Mouse (Mus musculus) NIH3T3 (cell line): ENCODE data around the gene Amd1.

Experiments
- DNase-seq: peaks from one replicate; pipeline ENCODE4 v3.0.0-alpha.2; 2012; ENCODE audit warnings: low read depth

The Amd1 gene

DNA sequence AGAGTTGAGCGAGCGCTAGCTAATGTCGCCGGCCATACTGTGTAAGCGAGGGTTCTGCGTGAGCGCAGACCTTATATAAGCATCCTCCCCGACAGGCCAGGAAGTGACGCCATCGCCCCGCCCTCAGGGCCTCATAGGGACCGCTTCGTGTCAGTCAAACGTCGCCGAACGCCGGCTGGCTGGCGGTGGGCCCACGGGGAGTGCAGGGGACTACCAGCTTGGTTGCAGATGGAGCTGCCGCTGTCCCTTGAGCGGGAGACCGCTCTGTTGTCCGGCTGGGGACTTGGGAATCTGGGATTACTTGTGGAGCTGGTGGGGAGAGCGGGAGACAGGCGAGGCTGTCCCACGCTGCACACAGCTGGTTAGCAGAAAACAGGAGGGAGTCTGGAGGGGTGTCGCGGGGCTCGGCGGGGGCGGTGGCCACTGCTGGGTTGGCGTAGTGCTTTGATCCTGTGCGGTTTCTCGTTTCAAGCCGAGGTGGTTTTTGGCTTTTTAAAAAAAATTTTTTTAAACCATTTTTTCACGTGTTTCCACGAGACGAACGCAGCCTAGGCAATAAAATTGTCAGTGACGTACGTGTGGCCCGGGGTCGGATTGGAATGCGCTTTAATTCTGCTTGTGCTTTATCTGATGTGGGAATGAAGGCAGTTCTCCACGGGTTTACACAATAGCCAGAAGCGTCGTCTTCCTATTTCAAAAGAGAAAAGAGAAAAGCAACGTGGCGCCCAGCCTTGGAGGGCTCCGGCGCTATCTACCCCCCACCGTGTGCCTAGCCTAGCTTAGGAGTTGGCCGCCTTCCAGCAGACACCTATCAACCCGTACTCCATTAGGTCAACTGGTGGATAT lies at the start of gene Amd1:
Gene Amd1, minus strand, starts transcription at position 47 of the 846 bp plus-strand sequence.
- DNase-seq: peak; percentile 100

DNA sequence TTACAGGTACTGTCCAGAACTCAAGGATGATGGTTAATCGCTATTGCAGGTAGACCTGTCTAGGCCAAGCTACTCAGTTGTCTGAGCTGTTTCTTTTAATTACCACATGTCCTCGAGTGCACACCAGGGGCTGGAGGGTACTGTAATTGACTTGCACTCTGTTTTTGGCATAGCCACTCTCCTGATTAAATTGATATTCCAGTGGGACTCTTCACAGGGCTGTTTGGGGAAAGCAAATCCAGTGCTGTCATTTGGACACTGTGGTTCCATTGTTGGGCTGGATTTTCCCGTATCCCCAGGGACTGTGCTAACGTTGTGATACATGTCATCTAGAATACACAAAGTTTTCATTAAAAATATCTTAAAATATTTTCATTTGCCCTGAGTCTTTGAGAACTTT lies 49.2 kb upstream of the Amd1 start:
- no peak for DNase-seq

DNA sequence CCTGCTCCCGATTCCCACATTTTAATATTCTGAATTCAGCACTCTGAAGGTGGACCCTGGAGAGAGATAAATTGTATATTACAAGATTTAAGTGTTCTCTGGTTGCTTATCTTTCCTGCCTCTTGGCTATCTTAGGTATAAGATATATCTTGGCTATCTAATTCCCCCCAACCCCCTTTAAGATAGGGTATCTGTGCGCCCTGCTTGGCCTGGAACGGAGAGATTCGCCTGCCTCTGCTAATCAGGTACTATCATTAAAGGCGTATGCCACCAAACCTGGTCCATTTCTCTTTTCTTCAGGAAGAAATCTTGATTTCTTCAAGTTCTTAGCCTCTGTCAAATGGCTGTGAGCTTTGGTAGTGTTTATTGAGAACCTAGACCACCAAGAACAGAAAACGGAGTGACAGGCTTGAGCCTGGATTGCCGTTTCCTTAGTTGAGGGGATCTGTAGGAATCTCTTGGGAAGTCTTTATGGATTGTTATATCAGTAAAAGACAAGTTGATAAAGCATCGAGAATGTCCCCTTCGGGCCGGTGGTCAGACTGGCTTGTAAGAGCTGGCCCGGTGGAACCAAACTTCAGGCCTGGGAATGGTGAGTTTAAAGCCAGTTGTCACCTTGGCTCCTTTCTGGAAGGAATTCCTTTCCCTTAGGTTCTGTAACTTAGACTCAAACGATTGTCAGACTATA lies 48.4 kb upstream of the Amd1 start:
- no peak for DNase-seq

DNA sequence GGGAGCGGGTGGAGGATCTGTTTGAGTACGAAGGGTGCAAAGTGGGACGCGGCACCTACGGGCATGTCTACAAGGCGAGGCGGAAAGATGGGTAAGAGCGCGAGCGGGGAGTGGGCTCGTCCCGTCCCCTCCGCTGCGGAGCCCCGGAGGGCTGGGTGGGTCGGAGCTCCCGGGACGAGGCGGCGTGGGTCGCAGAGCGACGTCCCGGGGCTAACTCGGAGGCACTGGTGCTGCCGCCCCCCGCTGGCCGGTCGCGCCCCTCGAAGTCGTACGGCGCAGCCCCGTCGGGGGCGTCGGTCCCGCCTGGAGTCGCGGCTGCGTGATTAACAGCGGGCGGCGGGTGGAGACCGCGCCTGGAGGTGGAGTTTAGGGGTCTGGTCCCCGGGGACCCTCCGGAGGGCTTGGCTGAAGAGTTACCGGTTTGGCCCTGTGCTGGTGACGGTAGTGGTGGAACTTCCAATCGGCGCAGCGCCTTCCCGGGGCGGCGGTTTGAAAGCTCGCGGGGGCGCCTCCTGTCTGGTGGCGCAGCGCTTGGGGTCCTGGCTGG lies 47.7 kb upstream of the Amd1 start:
- peak; percentile 86 for DNase-seq

DNA sequence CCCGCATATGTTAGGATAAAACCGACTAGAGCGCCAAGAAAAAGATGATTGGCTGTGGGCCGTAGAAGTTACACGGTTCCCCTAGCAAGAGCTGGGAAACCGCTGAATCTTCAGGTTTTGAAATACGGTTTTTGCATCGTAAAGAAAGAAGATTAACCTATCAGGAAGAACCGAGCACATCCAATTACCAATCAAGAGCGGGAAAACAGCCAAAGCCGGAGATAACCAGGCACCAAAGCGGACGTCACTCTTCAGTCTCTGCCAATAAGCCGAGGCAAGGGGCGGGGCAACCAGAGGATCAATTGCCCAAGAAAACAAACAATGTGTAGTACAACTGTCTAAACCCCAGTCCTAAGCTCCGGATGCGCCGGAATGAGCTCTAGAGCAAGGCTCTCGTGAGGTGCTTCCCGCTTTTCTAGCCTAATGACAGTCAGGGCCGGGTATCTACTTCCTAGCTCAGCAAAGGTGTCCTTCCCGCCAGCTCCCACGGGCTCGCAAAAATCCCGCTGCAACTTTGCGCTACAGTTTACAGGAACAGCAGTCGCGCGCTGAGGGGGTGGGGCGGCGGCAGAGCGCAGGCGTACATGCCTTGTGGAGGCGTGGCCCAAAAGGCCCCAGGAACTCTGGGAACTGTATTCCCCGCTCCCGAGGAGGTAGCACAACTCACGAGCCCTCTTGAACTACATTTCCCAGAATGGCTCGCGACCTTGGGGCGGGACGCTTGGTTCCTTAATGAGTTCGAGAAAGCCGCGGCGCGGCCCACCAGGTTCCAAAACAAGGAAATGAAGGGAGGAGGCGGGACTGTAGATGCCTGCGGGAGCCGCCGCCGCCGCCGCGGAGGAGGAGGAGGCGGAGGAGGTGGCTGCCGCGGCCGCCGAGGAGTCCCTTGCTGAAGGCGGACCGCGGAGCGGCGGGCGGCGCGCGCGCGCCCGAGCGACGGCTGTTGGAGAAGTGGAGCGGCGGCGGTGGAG lies 46.9 kb upstream of the Amd1 start:
- DNase-seq: peak; percentile 100

DNA sequence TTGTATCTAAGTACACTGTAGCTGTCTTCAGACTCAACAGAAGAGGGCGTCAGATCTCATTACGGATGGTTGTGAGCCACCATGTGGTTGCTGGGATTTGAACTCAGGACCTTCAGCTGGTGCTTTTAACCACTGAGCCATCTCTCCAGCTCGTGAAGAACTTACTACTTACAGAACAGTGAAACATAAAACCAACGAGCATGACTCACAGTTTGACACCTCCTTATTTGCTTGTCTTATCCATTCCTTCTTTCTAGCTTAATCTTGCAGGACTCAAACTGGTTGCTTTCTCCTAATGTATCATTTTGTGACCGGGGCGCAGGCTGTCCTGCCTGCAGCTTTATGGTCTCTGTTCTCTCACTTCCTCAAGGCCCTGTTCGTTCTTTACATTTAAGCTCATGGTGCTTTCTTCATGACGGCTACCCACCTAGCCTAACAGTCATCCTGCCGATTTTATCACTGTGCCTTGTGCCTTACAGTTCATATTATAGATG lies 45.5 kb upstream of the Amd1 start:
- DNase-seq: peak; percentile 75

DNA sequence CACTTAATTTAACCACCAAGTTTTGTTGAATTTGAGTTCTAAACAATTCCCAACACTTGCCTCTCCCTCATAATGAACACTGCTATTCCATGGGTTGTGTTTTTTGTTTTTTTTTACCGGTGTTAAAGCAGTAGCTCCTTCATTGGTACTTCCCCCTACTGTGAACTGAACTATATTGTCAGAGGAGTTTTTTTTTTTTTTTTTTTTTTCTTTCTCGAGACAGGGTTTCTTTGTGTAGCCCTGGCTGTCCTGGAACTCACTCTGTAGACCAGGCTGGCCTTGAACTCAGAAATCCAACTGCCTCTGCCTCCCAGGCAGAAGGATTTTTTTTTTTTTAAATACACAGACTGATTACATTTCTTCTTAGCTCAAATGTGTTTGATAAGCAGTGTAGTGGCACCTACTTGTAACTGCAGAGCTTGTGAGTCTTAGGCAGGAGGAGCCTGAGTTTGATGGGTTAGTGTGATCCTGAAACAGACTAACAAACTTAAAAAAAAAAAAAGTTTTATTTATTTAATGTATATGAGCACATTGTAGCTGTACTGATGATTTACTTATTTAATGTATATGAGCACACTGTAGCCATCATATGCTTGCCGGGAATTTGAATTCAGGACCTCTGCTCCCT lies 44.9 kb upstream of the Amd1 start:
- DNase-seq: no peak

DNA sequence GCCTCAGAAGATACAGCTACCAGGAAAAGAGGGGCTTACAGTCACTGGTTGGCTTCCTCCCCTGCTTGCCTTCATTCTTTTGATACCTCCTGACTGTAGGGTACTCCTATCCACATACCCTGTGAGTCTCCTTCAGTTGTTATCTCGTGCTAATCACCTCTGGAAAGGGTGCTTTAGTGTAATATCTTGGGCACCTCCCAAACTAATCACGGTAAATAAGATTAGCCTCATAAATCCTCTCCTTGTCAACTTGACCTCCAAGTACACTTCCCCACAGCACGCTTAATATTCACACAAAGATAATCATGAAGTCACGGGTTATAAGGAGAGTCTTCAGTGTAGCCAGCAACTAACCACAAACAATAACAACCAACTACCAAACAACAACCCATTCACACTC lies 40.0 kb upstream of the Amd1 start:
- no peak for DNase-seq

DNA sequence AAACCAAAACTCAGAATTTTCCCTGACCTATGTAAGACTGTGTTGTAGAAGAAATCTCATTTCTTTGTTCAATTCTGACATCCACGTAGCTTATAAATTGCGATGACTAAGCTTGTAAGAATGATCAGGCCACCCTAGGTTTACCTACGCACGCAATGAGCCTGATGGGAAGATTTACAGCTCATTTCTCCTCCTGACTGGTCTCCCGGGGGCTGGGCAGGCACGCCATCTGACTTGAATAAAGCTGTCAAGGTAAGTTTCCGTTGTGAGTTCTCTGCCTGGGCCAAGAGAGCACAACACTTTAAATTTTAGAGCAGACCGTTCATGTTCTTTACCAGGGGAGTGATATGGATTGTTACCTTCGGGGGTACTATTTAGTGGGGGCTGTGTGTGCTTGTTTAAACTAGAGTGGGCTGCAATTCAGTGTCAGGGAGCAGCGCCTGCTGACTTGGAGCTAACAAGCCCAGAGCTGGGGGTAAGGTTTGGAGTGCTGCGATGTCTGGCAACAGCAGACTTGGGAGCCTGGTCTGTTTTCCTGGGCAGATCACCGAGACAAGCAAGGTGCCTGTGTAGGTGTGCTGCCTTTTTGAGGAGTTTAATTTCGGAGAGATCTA lies 37.5 kb upstream of the Amd1 start, which contains the start of gene Cdk19:
Gene Cdk19, plus strand, starts transcription at position 214 of the 614 bp plus-strand sequence.
- DNase-seq: peak; percentile 89

DNA sequence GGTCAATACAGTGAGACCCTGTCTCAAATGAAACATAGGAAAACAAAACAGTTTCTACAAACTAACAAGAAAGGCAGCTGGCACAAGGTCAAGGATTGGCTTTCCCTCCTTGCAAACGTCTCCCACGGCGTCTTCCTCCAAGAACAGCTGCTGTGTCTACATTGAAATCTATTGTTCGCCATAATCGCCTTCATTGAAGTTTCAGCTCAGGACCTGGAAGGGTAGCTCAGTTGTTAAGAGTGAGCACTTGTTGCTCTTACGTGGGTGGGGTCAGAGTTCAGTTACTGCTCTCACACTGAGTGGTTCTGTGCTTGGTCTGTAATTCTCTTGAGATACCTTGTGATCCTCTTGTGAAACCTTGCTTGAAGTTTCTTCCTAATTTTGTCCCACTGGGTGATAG lies 30.9 kb upstream of the Amd1 start:
- DNase-seq: no peak

DNA sequence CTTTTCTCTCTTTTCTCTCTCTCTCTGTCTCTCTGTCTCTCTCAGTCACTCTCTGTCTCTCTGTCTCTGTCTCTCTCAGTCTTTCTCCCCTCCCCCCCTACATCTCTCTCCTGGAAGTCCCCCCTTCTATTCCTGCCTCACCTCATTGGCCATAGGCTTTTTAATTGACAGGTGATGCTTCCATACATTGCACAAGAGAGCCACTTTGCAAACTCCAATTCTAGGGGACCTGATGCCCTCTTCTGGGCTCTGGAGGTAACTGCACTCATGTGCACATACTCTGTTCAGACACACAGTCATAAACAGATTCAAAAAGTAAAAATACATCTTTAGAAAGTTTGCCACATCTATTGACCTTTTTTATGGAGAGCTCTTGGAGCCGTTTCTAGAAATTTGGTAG lies 28.3 kb upstream of the Amd1 start:
- DNase-seq: no peak

DNA sequence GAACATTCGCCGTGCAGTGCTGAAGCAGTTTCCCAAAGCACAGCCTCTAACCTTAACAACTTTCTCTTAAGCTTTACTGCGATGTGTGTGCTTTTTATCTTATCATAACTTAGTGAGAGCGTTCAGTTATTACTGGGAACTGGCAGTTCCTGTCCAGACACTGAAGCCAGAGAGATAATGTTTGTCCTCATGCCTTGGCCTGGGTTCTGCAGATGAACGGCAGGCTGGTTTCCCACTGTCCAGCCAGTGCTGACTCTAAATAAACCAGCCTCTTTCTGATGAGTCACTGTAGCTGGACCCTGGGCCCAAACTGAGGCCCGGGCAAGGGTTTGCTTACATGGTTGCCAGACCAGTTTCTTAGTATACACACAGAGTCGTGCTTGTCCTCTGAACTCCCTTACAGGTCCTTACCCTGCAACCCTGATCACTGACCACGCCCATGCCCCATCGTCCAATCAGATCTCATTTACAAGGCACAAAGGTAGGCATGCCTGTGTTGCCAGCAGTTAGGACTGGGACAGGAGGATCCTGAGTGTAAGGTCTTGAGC lies 26.1 kb upstream of the Amd1 start:
- peak; percentile 72 for DNase-seq

DNA sequence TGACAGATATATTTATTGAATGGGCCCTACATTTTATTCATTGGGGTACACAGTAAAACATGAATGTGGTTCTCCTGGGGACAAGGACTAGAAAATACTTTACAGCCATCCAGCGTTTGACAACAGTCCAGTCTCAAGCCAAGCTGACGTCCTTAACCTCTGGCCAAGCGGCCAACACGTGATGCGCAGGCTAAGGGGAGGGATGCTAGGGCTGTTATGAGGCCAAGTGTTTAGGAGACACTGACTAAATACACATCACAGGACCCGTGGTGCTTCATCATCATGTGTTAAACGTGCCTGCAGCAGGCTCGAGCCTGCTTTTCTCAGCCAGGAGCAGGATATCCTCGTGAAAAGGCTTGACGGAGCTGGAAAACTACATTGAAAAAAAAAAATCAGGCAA lies 18.3 kb upstream of the Amd1 start:
- DNase-seq: no peak

DNA sequence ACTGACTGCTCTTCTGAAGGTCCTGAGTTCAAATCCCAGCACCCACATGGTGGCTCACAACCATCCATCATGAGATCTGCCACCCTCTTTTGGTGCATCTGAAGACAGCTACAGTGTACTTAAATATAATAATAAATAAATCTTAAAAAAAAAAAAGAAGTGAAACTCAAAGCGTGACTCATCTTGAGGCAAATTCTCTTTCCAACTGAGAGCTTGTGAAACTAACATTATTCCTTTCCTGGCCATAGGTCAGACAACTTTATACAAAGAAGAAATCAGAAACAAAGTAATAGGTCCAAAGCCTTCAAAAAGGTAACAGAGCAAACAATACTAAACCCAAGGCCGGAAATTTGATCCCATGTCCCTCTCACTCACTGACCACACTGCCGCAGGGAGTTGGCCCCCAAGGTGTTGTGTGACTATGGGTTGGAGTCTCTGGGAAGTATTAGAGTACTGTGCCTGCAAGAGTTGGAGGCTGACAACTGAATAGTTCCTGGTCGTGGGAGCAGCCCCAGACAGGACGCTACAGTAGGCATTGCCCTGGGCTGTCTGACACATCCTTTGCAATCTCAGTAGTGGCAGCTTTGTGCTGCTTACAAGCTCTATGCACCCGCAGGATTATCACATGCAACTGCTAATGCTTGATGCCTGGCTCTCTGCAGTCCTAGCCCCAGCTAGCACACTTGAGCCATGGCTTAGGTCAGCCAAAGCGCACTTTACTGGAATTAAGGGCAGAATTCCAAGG lies 15.0 kb upstream of the Amd1 start:
- DNase-seq: peak; percentile 72

DNA sequence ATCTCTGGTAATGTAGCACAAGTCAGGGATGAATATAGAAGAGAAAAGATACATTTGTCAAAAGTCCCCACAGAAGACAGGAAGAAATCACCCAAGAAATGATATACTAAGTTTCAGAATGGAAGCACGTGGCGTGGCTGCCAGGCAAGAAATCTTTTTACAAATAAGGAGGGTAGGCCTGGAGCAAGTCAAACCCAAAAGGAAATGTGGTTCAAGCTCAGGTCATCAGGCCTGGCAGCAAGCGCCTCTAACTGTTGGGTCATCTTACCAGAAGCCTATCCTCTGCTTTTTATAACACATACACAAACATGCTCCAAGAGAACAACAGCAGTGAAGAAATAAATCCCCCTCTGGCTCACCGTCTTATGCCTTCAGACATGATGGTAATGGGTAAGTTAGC lies 10.8 kb upstream of the Amd1 start:
- DNase-seq: peak; percentile 33

DNA sequence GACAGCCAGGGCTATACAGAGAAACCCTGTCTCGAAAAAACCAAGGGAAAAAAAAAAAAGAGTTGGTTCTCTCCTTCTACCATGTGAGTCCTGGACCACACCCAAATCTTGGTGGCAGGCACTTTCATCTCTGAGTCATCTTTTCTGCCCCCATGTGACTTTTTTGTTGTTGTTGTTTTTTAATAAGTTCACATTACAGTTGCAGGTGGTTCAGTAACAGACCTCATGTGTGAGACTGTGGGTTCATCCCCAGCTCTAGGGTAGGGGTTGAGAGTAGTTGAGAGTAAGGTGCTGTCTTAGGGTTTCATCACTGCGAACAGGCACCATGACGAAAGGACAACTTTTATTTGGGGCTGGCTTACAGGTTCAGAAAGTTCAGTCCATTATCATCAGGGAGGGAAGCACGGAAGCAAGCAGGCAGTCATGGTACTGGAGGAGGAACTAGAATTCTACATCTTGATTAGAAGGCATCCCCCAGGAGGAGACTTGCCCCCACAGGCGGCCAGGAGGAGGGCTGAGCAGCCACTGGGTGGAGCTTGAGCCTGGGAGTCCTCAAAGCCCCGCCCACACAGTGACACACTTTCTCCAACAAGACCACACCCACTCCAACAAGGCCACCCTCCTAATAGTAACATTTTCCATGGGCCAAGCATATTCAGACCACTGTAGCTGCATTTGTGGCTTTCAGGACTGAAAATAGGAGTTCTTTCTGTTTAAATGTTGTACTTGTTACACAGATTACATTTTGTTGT lies 8.1 kb upstream of the Amd1 start:
- DNase-seq: peak; percentile 61

DNA sequence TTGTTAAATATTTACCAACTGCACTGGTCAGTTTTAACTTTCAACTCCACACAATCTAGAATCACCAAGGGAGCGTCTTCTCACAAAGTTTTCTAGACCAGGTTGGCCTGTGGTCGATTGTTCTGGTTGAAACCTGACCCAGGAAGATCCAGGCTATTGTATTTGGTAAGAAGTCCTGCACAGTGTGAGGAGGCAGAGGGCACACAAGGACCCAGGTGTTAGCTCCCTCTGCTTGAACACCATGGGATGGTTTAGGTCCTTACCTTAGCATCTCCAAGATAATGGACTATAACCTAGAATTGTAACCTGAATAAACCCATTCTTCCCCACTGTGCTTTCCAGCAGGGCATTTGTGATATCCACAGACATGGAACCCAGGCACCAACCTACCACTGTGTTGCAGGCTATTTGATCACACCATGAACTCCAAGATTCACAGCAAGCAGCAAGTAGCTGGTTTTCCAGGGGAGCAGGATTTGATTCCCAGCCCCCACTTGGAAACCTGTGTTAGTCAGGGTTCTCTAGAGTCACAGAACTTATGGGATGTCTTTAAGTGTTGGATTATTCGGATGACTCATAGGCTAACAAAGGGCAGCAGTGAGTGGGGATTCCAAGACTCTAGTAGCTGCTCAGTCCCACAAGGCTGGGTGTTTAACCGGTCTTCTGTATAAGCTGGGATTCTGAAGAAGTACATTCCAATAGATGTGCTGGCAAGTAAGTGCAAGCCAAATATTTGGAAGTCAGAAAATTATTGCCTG lies 6.0 kb upstream of the Amd1 start:
- DNase-seq: peak; percentile 65

DNA sequence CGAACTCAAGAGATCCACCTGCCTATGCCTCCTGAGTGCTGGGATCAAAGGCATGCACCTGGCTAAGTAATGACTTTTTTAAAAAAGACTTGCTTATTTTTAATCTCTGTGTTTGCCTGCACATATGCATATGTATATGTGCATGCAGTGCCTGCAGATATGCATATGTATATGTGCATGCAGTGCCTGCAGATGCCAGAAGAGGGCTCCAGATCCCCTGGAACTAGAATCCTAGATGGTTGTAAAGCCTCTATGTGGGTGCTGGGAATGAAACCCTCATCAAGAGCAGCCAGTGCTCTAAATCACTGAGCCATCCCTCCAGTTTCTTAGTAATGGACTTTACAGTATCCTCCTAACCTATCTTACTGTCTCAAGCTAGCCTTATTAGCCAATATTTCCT lies 4.0 kb upstream of the Amd1 start:
- DNase-seq: no peak
